Mouse (Mus musculus) ES-E14 (cell line): ENCODE results near the gene Isy1.

ENCODE experiments used
- CHD2 ChIP-seq: IDR thresholded peaks from 2 replicates; pipeline ENCODE4 v1.6.1; 2014; ENCODE audit warnings: mild to moderate bottlenecking, low read depth, low read length, inconsistent platforms
- HCFC1 ChIP-seq: IDR thresholded peaks from 2 replicates; pipeline ENCODE4 v1.6.1; 2012; ENCODE audit warnings: low read length, inconsistent platforms, borderline replicate concordance; ENCODE audit not compliant: insufficient read depth
- ZC3H11A ChIP-seq: IDR thresholded peaks from 2 replicates; pipeline ENCODE4 v1.6.1; 2012; ENCODE audit warnings: low read depth, mild to moderate bottlenecking, inconsistent platforms, low read length, borderline replicate concordance
- ZNF384 ChIP-seq: IDR thresholded peaks from 2 replicates; pipeline ENCODE4 v1.6.1; 2012; ENCODE audit warnings: low read depth, low read length, inconsistent platforms

- TF ChIP-seq CHD2 (no peak), ZNF384 (no peak), HCFC1 (no peak), ZC3H11A (no peak)
Observed at GRCm38 (mm10) chr6:87784033-87784432, 54.6 kb downstream of the Isy1 start.
